ENCODE assay signal across 8 mouse cellular contexts in the genomic region with DNA sequence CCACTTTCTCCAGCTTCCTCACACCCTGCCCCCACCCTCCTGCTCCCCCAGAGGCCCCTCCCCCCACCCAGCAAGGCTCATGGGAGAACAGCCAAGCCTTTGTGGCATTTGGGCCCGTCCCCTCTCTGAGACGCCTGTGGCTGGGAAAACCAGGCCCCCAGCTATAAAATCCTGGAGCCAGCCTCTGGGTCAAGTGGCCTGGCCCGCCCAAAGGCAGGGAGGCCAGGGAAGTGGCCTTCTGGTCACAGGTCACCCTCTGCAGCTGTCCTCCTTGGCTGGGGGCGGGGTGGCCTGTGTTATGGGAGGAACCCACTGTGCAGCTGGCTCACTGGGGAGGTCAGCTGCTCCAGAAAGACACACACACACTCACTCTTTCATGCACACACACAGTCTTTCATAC. TPM values are rescaled to one million over a fixed set of nuclear protein-coding genes. Genes with fewer than 3 reads are reported as not detected.
DNase-seq lines count a peak whose midpoint lies in the region; ATAC-seq and TF ChIP-seq lines count a peak whose summit lies in the region.

No protein-coding gene starts in this region.

- no peak for TF ChIP-seq CTCF in C2C12 (IDR thresholded peaks at IDR 0.05; ENCODE audit: control insufficient read depth, insufficient read depth, insufficient read length)
- no peak for TF ChIP-seq CTCF in liver, adult 2 months (IDR thresholded peaks at IDR 0.05; ENCODE audit: low read depth, low read length)
- no peak for TF ChIP-seq CTCF in midbrain, postnatal 0 days (IDR thresholded peaks at IDR 0.05)

- 10% methylated on average over 4 of the region's 4 CpGs for WGBS in hindbrain, embryonic 16.5 days
- 6% methylated on average over 4 of the region's 4 CpGs for WGBS in liver, adult 2 months
- WGBS in midbrain, postnatal 0 days: 28% methylated on average over 4 of the region's 4 CpGs

- no peaks in the 10 kb centered on the region for H3K27me3 ChIP-seq in C2C12 (ENCODE audit: control insufficient read depth, insufficient read depth, insufficient read length)
- H3K27me3 ChIP-seq in hindbrain, embryonic 16.5 days (replicated peaks; ENCODE audit: control insufficient read depth, insufficient read depth, low read length): peaks cover 3% of the 10 kb centered on the region
- H3K27me3 ChIP-seq in liver, adult 2 months (ENCODE audit: control insufficient read depth, insufficient read depth, low read length): no peaks in the 10 kb centered on the region
- no peaks in the 10 kb centered on the region; the same call in 1 of the 2 replicates for H3K27me3 ChIP-seq in midbrain, postnatal 0 days (ENCODE audit: insufficient read depth, low read length)

- peak overlapping the region; percentile 41; the same call in 1 of the 2 replicates for H3K9ac ChIP-seq in hindbrain, embryonic 16.5 days (ENCODE audit: low read depth, low read length)
- H3K9ac ChIP-seq in liver, adult 2 months (ENCODE audit: low read depth, low read length): no peak overlapping the region
- H3K9ac ChIP-seq in midbrain, postnatal 0 days (replicated peaks; ENCODE audit: low read length, poor library complexity, severe bottlenecking): no peak overlapping the region

- peaks cover 62% of the 10 kb centered on the region for H3K79me2 ChIP-seq in C2C12 (ENCODE audit: control insufficient read depth, insufficient read depth)
- H3K79me2 ChIP-seq in liver, adult 2 months (ENCODE audit: control insufficient read depth, insufficient read depth, low read length): no peaks in the 10 kb centered on the region

- no peak overlapping the region for H3K4me3 ChIP-seq in C2C12 (ENCODE audit: insufficient read depth, poor library complexity, severe bottlenecking)
- H3K4me3 ChIP-seq in hindbrain, embryonic 16.5 days (ENCODE audit: low read length): no peak overlapping the region
- no peak overlapping the region for H3K4me3 ChIP-seq in liver, adult 2 months (ENCODE audit: insufficient read depth, low read depth, low read length)
- H3K4me3 ChIP-seq in midbrain, postnatal 0 days (ENCODE audit: low read depth, low read length): no peak overlapping the region

- peak; percentile 38 for ATAC-seq in hindbrain, embryonic 16.5 days
- 0 out of 2 replicates have a peak, but pooled peaks have one; percentile 38 for ATAC-seq in midbrain, postnatal 0 days (ENCODE audit: low FRiP score)

- intact Hi-C loops in gastrocnemius, postnatal 14 days (cut with DNase I; ENCODE audit: low total_unique reads): no loop called here

- peaks cover 50% of the 10 kb centered on the region for H3K4me1 ChIP-seq in hindbrain, embryonic 16.5 days (ENCODE audit: control insufficient read depth, insufficient read depth, low read depth, low read length)
- peaks cover 8% of the 10 kb centered on the region for H3K4me1 ChIP-seq in liver, adult 2 months (ENCODE audit: control insufficient read depth, insufficient read depth, low read length)
- peaks cover 9% of the 10 kb centered on the region for H3K4me1 ChIP-seq in midbrain, postnatal 0 days (ENCODE audit: insufficient read depth, low read length)

- peak overlapping the region; percentile 75 for H3K27ac ChIP-seq in hindbrain, embryonic 16.5 days (ENCODE audit: low read depth, low read length)
- no peak overlapping the region for H3K27ac ChIP-seq in liver, adult 2 months (replicated peaks; ENCODE audit: insufficient read depth, low read depth, low read length)
- H3K27ac ChIP-seq in midbrain, postnatal 0 days (ENCODE audit: low read depth, low read length): no peak overlapping the region

- peaks cover 5% of the 10 kb centered on the region for H3K79me3 ChIP-seq in C2C12 (ENCODE audit: low read depth)

- no peak overlapping the region for H3K4me2 ChIP-seq in hindbrain, embryonic 16.5 days (ENCODE audit: low read length)
- no peak overlapping the region for H3K4me2 ChIP-seq in midbrain, postnatal 0 days (ENCODE audit: low read depth, low read length, poor library complexity, severe bottlenecking)

- DNase-seq in adrenal gland, postnatal 14 days: peak; percentile 89
- DNase-seq in gastrocnemius, postnatal 14 days: peak; percentile 95
- peak; percentile 71 for DNase-seq in liver, adult 2 months (ENCODE audit: extremely low read depth, low read depth, low spot score)
- DNase-seq in midbrain, postnatal 0 days (ENCODE audit: low spot score): peak; percentile 68
- no peak for DNase-seq in thymus, postnatal 36 days
- no peak for DNase-seq in T-cell, adult 2 months (ENCODE audit: low spot score)

- no peak overlapping the region for H3ac ChIP-seq in C2C12 (ENCODE audit: control insufficient read depth, insufficient read length, low read depth)

- H3K9me3 ChIP-seq in hindbrain, embryonic 16.5 days (ENCODE audit: control insufficient read depth, low read length): no peaks in the 10 kb centered on the region
- H3K9me3 ChIP-seq in midbrain, postnatal 0 days (ENCODE audit: low read length): no peaks in the 10 kb centered on the region

- no peak for TF ChIP-seq POLR2A in liver, adult 2 months (IDR thresholded peaks at IDR 0.05; ENCODE audit: extremely low read depth, insufficient read depth, low read length)

- no peaks in the 10 kb centered on the region for H3K36me3 ChIP-seq in C2C12 (ENCODE audit: control insufficient read depth, insufficient read depth)
- no peaks in the 10 kb centered on the region for H3K36me3 ChIP-seq in hindbrain, embryonic 16.5 days (ENCODE audit: control insufficient read depth, insufficient read depth, low read length)
- H3K36me3 ChIP-seq in liver, adult 2 months (ENCODE audit: control insufficient read depth, insufficient read depth, low read length): no peaks in the 10 kb centered on the region
- H3K36me3 ChIP-seq in midbrain, postnatal 0 days (ENCODE audit: insufficient read depth, low read length): no peaks in the 10 kb centered on the region

TF ChIP-seq in C2C12, 6 proteins besides CTCF, POLR2A, EP300 and RAD21:
- no peak for TF ChIP-seq CEBPB (IDR thresholded peaks at IDR 0.05; ENCODE audit: low read depth)
- peak; percentile 25 for TF ChIP-seq USF1 (IDR thresholded peaks at IDR 0.05; ENCODE audit: low read depth)
- TF ChIP-seq MYOD1 (IDR thresholded peaks at IDR 0.05; ENCODE audit: control insufficient read depth, insufficient read length, low read depth): peak; percentile 99

RNA-seq across cellular contexts. Expression of a gene that starts 37.2 kb away (rescaled TPM):
- polyA plus RNA-seq in C2C12 (2012; fragmentation: generic; extraction: Trizol): 15.6 TPM
- total RNA-seq in adrenal gland, postnatal 14 days (2021): 29.9 and 33.9 TPM in 2 replicates
- 10 to 100 TPM; 22.7 to 28.7 TPM for total RNA-seq in gastrocnemius, postnatal 14 days (2021)
- 10.7 and 14.8 TPM in 2 replicates for polyA plus RNA-seq in hindbrain, embryonic 16.5 days (2015; fragmentation: Nextera tagmentation; extraction: Ambion mirVana)
- 2.6 and 3.6 TPM in 2 replicates for total RNA-seq in liver, adult 2 months (2014; rRNA removed)
- 8.5 and 10.0 TPM in 2 replicates for polyA plus RNA-seq in liver, adult 2 months (2012; rRNA removed)
- 47.3 and 51.3 TPM in 2 replicates for total RNA-seq in midbrain, postnatal 0 days (2014; rRNA removed)
- 9.9 and 12.4 TPM in 2 replicates for polyA plus RNA-seq in midbrain, postnatal 0 days (2015; fragmentation: Nextera tagmentation; extraction: Ambion mirVana)

Comparison
In these comparisons a context has a peak if more than half of its experiments do, and no peak if none do; other contexts are left out.
1. DNase-seq: peak in adrenal gland, postnatal 14 days (single experiment), gastrocnemius, postnatal 14 days (single experiment), liver, adult 2 months (single experiment) and midbrain, postnatal 0 days (single experiment); none in thymus, postnatal 36 days (0 of 2) and T-cell, adult 2 months (single experiment).